Mouse (Mus musculus) erythroblast, adult 5-6 weeks (primary cell): ENCODE data around the gene Dock2. TPM values are rescaled to one million over a fixed set of nuclear protein-coding genes. Genes with fewer than 3 reads are reported as not detected.

Source experiments
- ATAC-seq: replicated peaks from 2 replicates; pipeline ENCODE4 v1.8.0; 2016; ENCODE audit warnings: moderate number of reproducible peaks, mild to moderate bottlenecking, moderate TSS enrichment, inconsistent platforms; ENCODE audit not compliant: poor library complexity, low FRiP score, severe bottlenecking
- total RNA-seq, 2 experiments: library from RNA; stranded (forward) in 1 of 2; stranded (reverse) in 1 of 2; fragments of 150-400 nt in 1 of 2; fragments of 200-764, 138-1000 nt in 1 of 2; gene quantifications; 2 replicates each; pipeline versions ENCODE4 v1.2.3 to v1.2.4; 2015 to 2017; ENCODE audit warnings: low replicate concordance in 2 of 2

Gene Dock2
- total RNA-seq, 2 experiments from 2014 or later = 32.6 to 35.9 TPM

DNA sequence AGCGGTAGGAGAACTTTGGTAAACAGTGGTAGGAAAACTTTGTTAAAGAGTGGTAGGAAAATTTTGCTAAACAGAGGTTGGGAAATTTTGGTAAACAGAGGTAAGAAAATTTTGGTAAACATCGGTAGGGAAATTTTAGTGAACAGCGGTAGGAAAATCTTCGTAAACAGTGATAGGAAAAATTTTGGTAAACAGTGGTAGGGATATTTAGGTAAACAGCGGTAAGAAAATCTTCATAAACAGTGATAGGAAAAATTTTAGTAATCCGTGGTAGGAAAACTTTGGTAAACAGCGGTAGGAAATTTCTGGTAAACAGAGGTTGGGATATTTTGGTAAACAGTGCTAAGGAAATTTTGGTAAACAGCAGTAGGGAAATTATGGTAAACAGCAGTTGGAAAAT lies 239.1 kb downstream of the Dock2 start:
- ATAC-seq = peak; percentile 81

DNA sequence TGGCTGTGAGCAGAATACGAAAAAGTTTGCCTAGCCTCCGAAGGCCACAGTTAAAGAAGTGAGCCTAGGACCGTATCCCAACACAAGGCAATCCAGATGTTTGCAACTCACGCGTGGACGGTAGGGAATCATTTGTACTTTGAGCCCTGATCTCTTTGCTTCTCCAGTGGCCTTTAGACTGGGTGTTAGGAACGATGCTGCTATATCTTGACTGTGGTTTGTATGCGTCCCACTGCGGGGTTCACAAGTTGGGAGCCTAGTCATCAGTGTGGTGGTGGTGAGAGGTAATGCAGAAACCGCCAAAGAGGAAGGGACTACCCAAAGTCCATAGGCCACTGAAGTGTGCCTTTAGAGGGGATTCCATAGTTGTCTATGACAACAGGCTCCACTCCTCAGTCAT lies 251.6 kb downstream of the Dock2 start:
- no peak for ATAC-seq

DNA sequence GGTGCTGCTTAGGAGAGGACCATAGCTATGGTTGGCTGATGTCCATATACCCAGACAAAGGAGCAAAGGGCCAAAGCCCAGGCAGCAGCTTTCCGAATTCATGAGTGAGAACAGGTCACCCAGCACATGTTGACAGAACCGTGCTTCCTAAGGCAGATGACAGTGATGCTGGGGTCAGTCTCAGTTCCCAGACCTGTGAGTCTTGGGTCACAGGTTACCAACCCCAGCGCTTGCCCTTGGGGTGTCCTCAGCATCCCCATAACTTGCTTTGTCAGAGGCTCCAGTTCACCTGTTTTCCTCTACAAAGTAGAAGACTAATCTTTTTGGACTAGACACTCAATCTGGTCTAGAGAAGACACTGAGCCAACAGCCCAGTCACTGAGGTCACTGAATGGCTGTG lies 252.7 kb downstream of the Dock2 start:
- ATAC-seq = no peak

DNA sequence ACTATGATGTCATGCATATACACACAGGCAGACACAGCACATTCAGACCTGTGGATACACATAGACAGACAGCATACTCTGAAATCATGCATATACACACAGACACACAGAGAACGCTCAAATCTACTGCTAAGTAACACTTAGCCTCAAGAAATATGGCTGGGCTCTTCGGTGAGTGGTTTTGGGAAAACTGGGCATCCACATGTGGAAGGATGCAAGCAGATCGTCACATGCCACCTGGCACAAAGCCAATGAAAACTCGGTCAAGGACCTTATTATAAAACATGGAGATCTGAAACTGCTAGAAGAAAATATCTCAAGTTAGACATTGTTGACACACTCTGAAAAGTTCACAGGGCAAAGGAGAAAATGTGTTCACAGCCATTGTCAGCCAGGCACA lies 255.7 kb downstream of the Dock2 start:
- ATAC-seq = no peak

DNA sequence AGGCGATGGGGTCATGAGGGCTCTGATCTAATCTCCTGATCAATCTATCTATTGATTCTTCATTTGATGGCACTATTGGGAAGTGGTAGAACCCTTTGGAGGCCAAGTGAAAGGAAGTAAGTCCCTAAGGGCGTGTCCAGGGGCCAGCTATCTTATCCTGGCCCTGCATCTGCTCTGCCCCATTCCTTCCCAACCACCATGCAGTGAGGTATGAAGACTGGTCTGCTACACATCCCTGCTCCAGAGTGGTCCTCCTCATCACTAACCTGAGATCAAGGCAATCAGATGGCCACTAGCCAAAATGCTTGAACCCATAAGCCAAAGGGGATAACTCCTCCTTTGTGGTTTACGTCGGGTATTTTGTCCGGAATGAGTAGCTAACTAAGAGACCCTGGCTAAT lies 256.5 kb downstream of the Dock2 start:
- ATAC-seq = no peak

DNA sequence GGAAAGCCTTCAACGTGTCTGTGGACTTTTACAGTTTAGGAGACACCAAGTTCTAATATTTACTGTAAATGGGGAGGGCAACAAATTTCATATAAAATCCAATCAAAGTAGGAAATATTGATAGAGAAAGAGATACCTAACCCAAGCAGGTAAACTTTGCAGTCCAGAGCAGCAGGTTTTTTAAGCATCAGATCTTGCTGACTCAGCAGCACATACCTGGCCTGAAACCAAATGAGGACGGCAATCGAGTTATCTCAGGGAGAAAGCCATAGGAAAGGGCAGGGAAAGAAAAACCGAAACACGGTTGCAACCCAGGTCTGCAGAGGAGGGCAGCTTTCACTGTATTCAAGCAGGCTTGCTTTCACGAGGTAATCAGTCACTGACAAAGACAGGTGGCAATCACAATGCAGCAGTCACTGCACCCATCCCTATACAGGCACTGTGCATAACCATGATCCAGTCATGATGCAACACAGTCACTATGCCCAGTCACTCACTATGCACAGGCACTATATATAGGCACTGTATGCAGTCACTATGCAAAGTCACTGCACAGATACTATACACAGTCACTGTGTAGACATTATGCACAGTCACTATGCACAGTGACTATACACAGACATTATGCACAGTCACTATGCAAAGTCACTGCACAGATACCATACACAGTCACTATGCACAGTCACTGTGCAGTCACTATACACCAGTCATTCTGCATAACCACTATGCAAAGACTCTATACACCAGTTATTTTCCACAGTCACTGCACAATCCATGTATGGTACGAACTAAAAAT lies 258.4 kb downstream of the Dock2 start:
- peak; percentile 49; the same call in 1 of the 2 replicates for ATAC-seq

DNA sequence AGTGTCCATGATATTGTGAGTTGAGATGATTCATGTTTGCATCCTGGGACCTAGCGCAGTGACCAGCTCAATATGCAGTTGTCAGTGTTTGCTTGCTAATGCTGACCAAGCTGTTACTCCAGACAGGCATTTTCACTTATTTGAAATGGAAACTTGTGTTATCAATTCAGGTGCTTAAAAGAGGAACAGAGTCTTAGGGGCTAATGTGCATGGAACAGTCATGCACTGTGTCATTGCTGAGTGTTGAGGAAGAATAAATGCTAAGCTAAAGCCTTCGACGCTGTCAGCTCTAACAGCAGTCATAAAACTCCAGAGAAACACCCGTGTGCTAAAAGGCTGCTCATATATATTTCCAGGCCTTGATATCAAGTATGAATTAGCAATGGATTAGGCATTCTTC lies 259.1 kb downstream of the Dock2 start:
- no peak for ATAC-seq

DNA sequence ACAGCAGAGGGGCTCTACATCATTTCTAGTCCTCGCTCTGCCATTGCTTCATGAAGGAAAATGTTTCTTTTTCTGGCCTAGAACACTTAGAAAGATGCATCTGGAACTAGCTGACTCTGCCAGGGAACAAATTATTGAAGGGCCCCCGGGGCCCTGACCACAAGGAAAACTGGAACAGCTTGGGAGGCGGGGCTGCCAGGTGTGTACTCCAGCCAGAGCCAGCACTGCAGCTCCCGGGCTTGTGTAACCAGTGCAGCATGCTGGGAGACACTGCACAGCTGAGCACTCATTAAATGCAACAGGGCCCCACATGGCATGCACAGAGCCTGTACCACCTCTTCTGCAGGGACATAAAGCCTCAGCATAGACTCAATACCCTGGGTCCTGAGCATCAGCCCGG lies 265.1 kb downstream of the Dock2 start:
- ATAC-seq = no peak

DNA sequence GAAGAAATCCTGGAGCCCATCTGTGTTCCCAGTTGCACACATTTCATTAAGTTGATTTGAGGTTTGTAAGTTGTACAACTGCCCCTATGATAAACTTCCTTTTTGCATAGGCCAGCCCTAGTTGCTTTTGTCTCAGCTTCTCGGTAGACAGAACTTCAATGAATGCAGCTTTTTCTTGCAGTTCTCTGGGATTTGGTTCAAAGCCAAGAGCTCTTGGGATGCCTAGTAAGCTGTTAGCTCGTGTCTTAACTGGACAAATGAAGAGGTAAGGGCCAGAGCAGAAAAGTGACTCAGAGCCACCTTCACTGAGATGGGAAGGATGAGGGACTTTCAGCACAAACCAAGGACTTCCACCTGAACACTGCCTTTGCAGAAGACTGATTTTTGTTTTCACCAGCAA lies 266.7 kb downstream of the Dock2 start:
- no peak for ATAC-seq

DNA sequence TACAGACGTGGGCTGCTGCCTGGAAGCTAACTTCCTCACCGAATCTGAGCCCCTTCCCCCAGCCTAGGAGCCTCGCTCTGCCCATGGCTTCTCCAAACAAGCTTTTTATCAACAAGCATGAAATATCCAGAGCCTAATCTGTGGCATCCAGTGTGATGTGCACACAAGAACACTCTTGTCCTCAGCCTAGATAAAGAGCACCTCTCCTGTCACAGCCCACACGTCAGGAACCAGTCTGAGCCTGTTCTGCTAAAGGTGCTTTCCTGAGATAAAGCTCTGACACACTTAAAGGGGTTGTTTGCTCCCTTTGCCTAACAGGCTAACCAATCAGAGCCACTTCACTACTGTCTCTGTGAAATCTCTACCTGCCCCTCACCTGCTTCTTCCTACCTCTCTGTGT lies 268.4 kb downstream of the Dock2 start:
- no peak for ATAC-seq

DNA sequence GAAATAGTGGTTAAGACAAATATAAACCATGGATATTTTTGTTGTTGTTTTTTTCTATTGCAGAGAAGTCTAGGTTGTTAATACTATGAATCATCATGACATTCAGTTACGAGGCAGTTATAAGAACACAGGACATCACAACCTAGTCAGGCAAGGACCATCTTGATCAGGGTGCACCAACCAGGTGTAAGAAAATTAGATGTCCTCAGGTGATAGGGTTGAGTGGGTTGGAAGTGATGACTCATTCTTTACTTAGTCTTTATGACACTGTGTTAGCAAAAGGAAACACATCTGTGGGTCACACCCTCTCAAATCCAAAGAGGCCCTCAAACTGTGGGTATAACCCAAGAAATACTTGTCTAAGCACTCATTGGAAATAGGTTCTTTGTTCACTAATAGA lies 277.3 kb downstream of the Dock2 start:
- ATAC-seq = no peak

DNA sequence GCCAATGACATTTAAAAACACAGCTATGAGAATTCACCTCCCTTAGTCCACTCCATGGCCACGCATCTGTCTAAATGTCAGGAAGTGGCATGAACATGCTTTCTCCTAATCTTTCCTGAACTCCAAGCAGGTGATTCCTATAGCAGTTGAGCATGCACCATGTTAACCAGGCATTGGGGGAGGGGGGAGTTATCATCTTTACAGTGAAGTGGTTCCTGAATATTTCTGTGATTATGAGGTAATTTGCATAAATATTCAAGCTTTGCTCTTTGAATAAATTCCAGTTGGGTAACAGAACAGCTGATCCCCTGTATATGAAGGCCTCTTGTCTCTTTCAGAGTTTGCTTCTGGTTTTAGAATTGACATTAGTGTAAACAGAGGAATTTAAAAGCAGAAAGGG lies 284.0 kb downstream of the Dock2 start:
- no peak for ATAC-seq

DNA sequence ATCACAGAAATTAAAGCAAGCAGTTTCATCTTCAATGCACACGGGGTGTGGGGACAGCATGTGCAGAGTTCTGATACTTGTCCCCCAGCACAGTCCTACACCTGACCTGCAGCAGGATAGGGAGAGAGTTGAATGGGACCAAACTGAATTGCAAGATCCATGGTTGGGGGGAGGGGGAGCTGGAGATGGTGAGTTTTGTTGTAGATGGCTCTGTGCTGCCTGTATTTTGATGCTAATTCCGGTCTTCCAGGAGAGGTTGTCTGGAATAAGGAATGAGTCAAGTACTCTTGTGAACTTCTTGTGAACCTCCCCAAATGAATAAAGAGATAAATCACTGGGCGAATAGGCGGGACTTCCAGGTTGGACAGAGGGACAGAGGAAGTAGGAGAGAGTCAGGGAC lies 289.0 kb downstream of the Dock2 start:
- no peak for ATAC-seq

DNA sequence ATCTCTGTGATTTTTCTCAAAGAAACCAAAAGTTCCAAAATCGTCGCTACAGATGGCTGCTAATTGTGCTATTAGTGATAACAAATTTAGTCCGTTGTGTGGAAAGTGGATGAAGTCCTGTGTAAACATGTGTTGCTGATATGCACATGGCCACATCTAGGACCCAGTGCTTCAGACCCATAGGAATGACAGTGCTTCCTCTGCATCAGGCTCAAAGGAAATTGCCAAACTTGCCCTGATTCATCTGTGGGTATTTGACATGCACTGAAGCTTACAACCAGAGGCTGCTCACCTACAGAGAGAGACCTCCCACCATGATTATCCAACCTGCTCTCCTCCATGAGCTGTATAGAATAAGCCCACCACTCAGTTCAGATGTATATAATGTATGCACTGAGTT lies 290.7 kb downstream of the Dock2 start:
- no peak for ATAC-seq

DNA sequence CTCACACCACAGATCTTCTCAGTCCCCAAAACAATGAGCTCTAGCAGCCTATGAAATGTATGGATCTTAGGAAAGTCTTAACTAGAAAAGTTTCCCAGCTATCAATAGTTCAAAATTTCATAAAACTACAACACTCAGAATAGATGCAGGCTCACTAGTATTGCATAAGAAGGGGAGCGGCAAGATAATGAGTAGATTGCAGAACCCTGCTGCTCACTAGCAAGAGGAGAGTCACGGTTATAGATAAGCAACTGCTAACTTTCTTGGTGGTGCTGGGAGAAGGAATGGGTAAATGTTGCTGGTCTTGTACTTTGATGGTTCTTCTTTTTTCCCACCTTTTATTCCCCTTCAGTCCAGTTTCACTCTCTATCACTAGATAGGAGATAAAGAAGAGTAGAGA lies 291.5 kb downstream of the Dock2 start:
- no peak for ATAC-seq

DNA sequence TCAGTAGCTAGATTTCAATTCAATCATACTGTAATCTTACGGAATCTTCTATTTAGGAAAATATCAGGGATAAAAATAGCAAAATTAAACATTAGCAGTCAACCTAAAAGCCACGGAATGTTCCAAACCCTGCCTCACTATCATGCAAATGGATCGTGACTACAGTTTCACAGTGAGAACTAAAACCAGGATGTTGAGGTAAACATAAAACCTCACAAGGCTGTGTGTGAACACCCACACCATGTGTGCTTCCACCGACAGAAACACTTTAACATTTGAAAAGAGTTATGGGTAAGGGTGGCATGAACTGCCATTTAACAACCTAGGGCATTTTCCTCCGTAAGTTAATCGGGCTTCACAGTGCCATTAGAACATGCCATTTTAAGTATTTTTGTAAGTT lies 294.1 kb downstream of the Dock2 start:
- no peak for ATAC-seq

DNA sequence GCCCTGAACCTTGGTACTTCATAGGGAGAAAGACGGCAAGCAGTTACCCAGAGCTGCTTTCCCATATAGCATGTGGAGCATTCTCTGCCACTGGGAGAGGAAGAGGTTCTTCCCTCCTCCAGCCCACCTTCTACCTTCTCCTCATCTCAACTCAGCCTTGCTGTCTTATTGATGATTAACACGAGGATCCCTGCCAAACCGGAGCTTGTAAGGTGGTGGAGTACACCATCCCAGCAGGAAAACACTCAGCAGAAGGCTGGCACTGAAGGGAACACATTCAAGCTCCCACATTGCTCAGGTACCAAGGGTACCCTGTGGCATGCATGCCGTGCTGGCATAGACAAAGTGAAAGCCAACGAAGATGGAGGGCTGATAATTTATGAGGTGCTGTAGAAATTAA lies 304.4 kb downstream of the Dock2 start:
- ATAC-seq = no peak

DNA sequence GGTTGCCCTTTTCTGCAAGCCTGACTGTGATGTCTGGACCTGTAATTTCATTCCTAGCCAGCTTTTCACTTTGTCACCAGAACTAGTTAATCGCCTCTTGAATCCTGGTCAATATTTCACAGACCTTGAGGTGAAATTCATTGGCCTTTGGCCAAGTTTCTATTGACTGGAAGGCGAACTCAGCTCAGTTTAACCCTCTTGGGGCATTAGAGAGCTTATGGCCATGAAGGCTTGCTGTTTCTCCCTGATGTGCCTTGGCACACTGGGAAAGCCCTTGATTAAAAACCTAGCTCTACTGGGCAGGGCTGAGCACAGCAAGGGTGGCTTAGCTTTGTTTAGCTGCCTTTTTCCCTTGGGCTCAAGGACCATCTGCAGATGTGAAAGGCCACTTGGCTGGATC lies 313.9 kb downstream of the Dock2 start:
- no peak for ATAC-seq

DNA sequence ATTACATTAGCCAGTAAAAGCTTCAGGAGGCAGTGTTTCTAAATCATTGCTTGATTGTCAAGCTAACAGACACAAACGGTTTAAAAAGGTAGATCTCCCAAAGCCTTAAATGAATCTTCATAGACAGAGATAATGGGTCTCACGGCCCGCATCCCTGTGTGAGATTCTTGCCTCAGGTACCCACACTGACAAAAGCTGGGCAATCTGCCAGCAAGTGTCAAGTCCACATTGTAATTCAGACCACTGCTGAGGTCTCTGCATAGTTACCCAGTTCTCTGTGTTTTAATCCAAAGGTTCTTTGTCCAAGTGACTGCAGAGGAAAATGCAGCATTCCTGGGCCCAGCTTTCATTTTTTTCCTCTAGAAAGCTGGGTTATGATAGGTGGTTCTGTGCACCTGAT lies 315.1 kb downstream of the Dock2 start:
- no peak for ATAC-seq

DNA sequence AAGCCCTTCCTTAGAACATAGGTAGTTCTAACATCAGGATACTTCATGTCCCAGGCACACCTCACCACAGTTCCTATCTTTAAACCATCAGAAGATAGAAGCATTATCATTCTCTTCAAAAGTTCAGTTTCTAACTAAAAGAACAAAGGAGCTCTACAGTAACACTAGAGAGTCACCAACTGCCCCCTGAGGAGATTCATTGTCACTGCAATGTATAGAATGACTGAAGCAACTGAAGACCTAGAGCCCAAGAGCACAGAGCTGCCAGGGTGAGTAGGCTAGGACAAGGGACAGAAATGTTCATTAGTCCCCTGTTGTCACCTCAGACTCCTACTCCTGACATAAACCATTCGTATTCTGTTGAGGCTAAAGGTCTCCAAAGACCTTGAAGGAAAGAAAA lies 316.6 kb downstream of the Dock2 start:
- ATAC-seq = no peak

DNA sequence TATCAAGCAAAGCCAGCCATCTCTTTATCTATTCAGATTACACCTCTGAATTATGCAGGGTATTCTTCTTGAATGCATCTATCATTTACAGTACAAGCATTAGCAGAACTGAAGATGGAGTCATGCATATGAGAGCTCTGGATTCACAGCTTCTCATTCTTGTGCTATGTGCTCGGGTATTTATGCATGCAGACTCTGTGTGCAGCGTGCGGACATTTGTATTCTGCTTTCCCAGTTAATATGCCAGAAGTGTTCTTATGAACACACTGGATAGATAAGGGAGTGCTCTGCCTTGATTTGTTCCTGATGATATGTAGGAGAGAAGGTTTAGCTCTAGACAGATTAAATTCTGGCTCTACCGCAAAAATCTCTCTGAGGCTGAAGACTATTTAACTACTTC lies 333.7 kb downstream of the Dock2 start:
- no peak for ATAC-seq

DNA sequence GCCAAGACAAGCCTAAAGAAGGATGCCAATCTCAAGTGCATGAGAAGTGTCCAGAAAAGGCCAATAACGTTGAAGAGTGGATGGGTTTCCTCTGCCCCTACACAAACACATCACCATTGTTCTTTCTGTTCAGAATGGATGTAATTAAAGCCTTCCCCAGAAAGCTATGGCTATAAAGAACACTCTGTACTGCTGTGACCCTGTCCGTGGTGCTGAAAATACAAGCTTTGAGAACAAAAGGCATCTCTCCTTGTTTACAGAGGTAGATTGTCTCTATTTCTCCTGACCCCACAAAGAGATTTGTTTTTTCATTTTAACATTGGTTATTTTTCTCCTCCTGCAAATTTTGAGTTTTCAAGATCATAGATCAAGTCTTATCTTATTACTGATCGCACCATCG lies 335.8 kb downstream of the Dock2 start:
- no peak for ATAC-seq
